Mouse (Mus musculus) small intestine, adult 2 months (tissue): ENCODE results near the gene Fbxo46.

ENCODE experiments used
- CTCF ChIP-seq: fragments of 200-500 bp; IDR thresholded peaks from 2 replicates; pipeline ENCODE4 v1.5.1; 2012; ENCODE audit warnings: low read depth, mild to moderate bottlenecking, control low read depth, inconsistent platforms, low read length, moderate library complexity, mixed read lengths; ENCODE audit not compliant: insufficient replicate concordance, insufficient read length; ENCODE audit errors: extremely low read depth
- POLR2A ChIP-seq: fragments of 200-500 bp; IDR thresholded peaks from 2 replicates; pipeline ENCODE4 v1.6.1; 2012; ENCODE audit warnings: low read depth, mild to moderate bottlenecking, control low read depth, inconsistent platforms, low read length, moderate library complexity

GRCm38 (mm10) chr7:19157160-19157800, 37.6 kb downstream of the Fbxo46 start:
- TF ChIP-seq POLR2A (no peak), CTCF (peak; percentile 89)
